Mouse (Mus musculus) neural tube, embryonic 14.5 days (tissue): ENCODE measurements around the gene Ap3b1. TPM values are rescaled to one million over a fixed set of nuclear protein-coding genes. Genes with fewer than 3 reads are reported as not detected.

Source experiments
- ATAC-seq: fragments of 200-750 bp; cut with Nextera tagmentation; 2 replicates; pipeline ENCODE4 v1.8.0; 2017; ENCODE audit warnings: low read depth, mild to moderate bottlenecking, moderate TSS enrichment, moderate library complexity
- H3K27ac ChIP-seq: fragments of 300-500 bp; sonication (generic); 2 replicates; pipeline ENCODE4 v1.5.1; 2014; ENCODE audit warnings: low read depth, mild to moderate bottlenecking, control low read depth, low read length, moderate library complexity, mixed read lengths
- H3K27me3 ChIP-seq: fragments of 300-500 bp; sonication (generic); 2 replicates; pipeline ENCODE4 v1.6.1; 2014; ENCODE audit warnings: low read length; ENCODE audit not compliant: control insufficient read depth, insufficient read depth
- H3K36me3 ChIP-seq: fragments of 300-500 bp; sonication (generic); 2 replicates; pipeline ENCODE4 v1.6.1; 2014; ENCODE audit warnings: low read length, mixed read lengths; ENCODE audit not compliant: control insufficient read depth, insufficient read depth
- H3K4me1 ChIP-seq: fragments of 300-500 bp; sonication (generic); 2 replicates; pipeline ENCODE4 v1.6.1; 2014; ENCODE audit warnings: low read length; ENCODE audit not compliant: control insufficient read depth, insufficient read depth
- H3K4me2 ChIP-seq: fragments of 300-500 bp; sonication (generic); 2 replicates; pipeline ENCODE4 v1.6.1; 2014; ENCODE audit warnings: mild to moderate bottlenecking, low read depth, low read length, control low read depth
- H3K4me3 ChIP-seq: fragments of 300-500 bp; sonication (generic); 2 replicates; pipeline ENCODE4 v1.5.1; 2014; ENCODE audit warnings: low read depth, low read length, control low read depth, mixed read lengths
- H3K9ac ChIP-seq: fragments of 300-500 bp; sonication (generic); replicated peaks from 2 replicates; pipeline ENCODE4 v1.6.1; 2014; ENCODE audit warnings: low read depth, mild to moderate bottlenecking, control low read depth, low read length, mixed read lengths
- H3K9me3 ChIP-seq: fragments of 300-500 bp; sonication (generic); 2 replicates; pipeline ENCODE4 v1.6.1; 2016; ENCODE audit warnings: low read length; ENCODE audit not compliant: control insufficient read depth
- WGBS: fragments of 180-500 bp; shearing (Covaris S2); extraction: QIAGEN DNeasy Blood & Tissue Kit; methylation state at CpG from one replicate; pipeline ENCODE4 v1.1.7; 2014; 5-methylcytosine and 5-hydroxymethylcytosine counted together
- polyA plus RNA-seq: library from polyadenylated mRNA; unstranded; fragments of >200 nt; fragmentation: Nextera tagmentation; extraction: Ambion mirVana; gene quantifications from 2 replicates; pipeline ENCODE4 v1.2.1, GENCODE M21; 2014

Ap3b1 gene
- polyA plus RNA-seq, 1 experiment from 2014 or later: 29.7 TPM

- H3K4me3 ChIP-seq: no peak overlapping the region
- 90% methylated on average over 3 of the region's 3 CpGs for WGBS
Measured at GRCm38 (mm10) chr13:94506411-94506810, 147.7 kb downstream of the Ap3b1 start.

DNA sequence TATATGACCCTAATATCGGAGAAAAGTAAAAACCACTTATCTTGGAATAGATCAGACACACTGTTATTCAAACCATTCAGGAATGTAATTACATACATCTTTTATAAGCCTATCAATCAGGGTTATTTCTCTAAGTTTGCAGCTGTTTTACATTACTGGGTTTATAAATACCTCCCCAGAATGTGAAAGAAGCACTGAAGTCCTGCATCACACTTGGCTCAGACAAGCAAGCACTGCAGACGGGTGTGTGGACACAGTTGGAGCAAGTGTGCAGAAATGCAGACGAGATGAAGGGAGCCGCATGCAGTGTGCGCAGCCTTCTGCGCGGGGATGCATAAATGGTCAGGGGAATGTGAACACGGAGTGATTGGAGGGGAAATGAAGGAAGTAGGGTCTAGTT lies 149.6 kb downstream of the Ap3b1 start:
- H3K9me3 ChIP-seq: no peaks in the 10 kb centered on the region
- 81% methylated on average over 8 of the region's 8 CpGs for WGBS
- H3K27me3 ChIP-seq: no peaks in the 10 kb centered on the region
- no peaks in the 10 kb centered on the region for H3K36me3 ChIP-seq
- no peak overlapping the region for H3K9ac ChIP-seq
- ATAC-seq: no peak
- H3K27ac ChIP-seq: no peak overlapping the region
- H3K4me3 ChIP-seq: no peak overlapping the region
- no peaks in the 10 kb centered on the region for H3K4me1 ChIP-seq
- H3K4me2 ChIP-seq: no peak overlapping the region

More at GRCm38 (mm10) chr13:94506411-94506810, 147.7 kb downstream of the Ap3b1 start:
- H3K4me1 ChIP-seq: no peaks in the 10 kb centered on the region
- H3K9ac ChIP-seq: no peak overlapping the region
- no peaks in the 10 kb centered on the region for H3K27me3 ChIP-seq
- H3K9me3 ChIP-seq: no peaks in the 10 kb centered on the region
- H3K36me3 ChIP-seq: no peaks in the 10 kb centered on the region
- H3K27ac ChIP-seq: no peak overlapping the region
- no peak overlapping the region for H3K4me2 ChIP-seq
- no peak for ATAC-seq

GRCm38 (mm10) chr13:94513157-94513767 lies 154.5 kb downstream of the Ap3b1 start:
- WGBS: 71% methylated on average over 10 of the region's 10 CpGs
- Histone ChIP-seq H3K4me3 (no peak overlapping the region), H3K4me2 (no peak overlapping the region), H3K27ac (no peak overlapping the region), H3K9ac (no peak overlapping the region), H3K4me1 (no peaks in the 10 kb centered on the region), H3K36me3 (no peaks in the 10 kb centered on the region), H3K27me3 (no peaks in the 10 kb centered on the region), H3K9me3 (no peaks in the 10 kb centered on the region)
- ATAC-seq: no peak

DNA sequence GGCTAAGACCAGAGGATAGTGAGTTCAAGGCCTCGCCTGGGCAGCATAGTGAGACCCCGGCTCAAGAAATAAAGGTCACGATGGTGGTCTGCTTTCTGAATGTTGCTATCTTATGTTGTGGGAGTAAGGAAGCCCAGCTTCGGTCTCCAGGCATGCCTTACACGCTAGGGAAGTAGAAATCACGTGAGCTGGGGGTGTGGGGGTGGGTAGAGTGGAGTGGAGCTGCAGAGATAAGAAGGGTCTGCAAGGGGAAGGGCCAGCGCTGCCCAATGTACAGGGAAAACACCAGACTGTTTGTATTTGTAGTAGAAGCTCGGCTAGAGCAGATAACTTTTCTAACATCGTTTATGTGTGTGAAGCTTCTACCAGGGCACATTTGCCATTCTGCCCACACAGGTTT lies 155.1 kb downstream of the Ap3b1 start:
- H3K27ac ChIP-seq: no peak overlapping the region
- no peaks in the 10 kb centered on the region for H3K27me3 ChIP-seq
- H3K9me3 ChIP-seq: no peaks in the 10 kb centered on the region
- WGBS: 90% methylated on average over 9 of the region's 9 CpGs
- no peak for ATAC-seq
- no peak overlapping the region for H3K9ac ChIP-seq
- H3K4me2 ChIP-seq: no peak overlapping the region
- no peak overlapping the region for H3K4me3 ChIP-seq
- no peaks in the 10 kb centered on the region for H3K36me3 ChIP-seq
- H3K4me1 ChIP-seq: no peaks in the 10 kb centered on the region

- Histone ChIP-seq H3K9me3 (no peaks in the 10 kb centered on the region), H3K27ac (no peak overlapping the region), H3K36me3 (no peaks in the 10 kb centered on the region), H3K4me2 (no peak overlapping the region), H3K27me3 (no peaks in the 10 kb centered on the region), H3K4me3 (no peak overlapping the region), H3K4me1 (no peaks in the 10 kb centered on the region), H3K9ac (no peak overlapping the region)
- ATAC-seq: no peak
Measured at GRCm38 (mm10) chr13:94514992-94515391, 156.2 kb downstream of the Ap3b1 start.

DNA sequence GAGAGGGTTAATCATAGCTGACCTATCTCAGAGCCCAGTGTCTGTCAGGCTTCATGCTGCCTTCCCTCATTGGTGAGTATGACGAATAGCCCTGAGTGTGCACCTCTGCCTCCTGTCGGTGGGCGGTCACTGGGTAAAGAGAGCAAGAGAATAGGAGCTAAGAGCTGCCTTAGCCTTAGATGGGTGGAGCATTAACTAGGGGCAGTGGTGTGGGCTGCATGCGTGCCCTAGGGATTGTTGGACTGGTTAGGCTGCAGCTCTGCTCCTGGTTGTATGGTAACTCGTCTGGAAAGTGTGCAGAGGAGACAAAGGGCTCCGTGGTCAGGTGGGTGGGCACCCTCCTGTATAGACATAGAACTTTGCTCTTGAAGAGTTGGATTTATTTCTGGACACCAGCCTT lies 157.8 kb downstream of the Ap3b1 start:
- Histone ChIP-seq H3K9me3 (no peaks in the 10 kb centered on the region), H3K4me1 (no peaks in the 10 kb centered on the region), H3K4me2 (no peak overlapping the region), H3K27me3 (no peaks in the 10 kb centered on the region), H3K4me3 (no peak overlapping the region), H3K9ac (no peak overlapping the region), H3K36me3 (no peaks in the 10 kb centered on the region), H3K27ac (no peak overlapping the region)
- WGBS: 82% methylated on average over 6 of the region's 6 CpGs
- no peak for ATAC-seq

- no peaks in the 10 kb centered on the region for H3K9me3 ChIP-seq
- ATAC-seq: no peak
- H3K4me3 ChIP-seq: no peak overlapping the region
- WGBS: 95% methylated on average over 4 of the region's 4 CpGs
- H3K9ac ChIP-seq: no peak overlapping the region
- H3K4me1 ChIP-seq: no peaks in the 10 kb centered on the region
- H3K27ac ChIP-seq: no peak overlapping the region
- H3K27me3 ChIP-seq: no peaks in the 10 kb centered on the region
- H3K36me3 ChIP-seq: no peaks in the 10 kb centered on the region
- H3K4me2 ChIP-seq: no peak overlapping the region
Measured at GRCm38 (mm10) chr13:94518176-94518575, 159.4 kb downstream of the Ap3b1 start.

DNA sequence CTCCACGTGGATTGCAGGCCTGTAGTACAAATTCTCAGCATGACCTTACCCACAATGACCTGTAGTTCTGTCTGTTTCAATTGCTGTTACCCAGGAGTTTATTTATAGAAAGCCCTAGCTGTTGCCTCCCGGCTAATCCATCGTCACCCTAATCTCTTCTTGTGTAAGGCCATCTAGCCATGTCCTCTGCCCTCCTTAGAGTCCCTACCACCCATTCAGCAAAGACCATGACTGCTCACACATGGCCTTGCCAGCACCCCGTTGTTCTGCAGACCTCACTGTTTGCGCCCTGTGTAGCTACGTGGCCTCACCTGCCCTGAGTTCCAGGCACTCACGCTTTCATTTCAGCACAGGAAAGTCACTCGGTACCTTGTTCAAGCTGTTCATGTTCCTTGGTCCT lies 160.5 kb downstream of the Ap3b1 start:
- 89% methylated on average over 8 of the region's 8 CpGs for WGBS
- Histone ChIP-seq H3K4me2 (no peak overlapping the region), H3K4me3 (no peak overlapping the region), H3K27me3 (no peaks in the 10 kb centered on the region), H3K27ac (no peak overlapping the region), H3K9me3 (no peaks in the 10 kb centered on the region), H3K4me1 (no peaks in the 10 kb centered on the region; the same call in 1 of the 2 replicates), H3K9ac (no peak overlapping the region), H3K36me3 (no peaks in the 10 kb centered on the region)
- ATAC-seq: no peak

DNA sequence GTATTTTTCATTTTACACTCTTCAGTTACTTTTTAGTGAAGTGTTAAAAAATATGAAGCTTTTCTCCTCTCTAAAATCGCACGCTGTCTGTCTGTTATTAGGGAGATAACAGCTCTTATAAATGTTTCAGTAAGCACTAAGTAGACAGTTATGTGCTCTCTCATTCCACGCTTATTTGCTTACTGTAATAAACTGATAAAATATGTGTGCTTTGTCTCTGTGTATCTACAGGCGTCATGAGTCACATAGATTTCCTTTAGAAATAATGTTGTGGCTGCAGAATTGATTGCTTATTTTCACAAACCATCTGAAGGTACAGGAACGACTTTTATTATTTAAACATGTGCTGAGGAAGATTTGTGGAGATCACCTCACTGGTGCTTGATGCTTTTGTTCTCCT lies 164.5 kb downstream of the Ap3b1 start:
- H3K4me2 ChIP-seq: no peak overlapping the region
- ATAC-seq: no peak
- no peak overlapping the region for H3K9ac ChIP-seq
- no peaks in the 10 kb centered on the region; the same call in 1 of the 2 replicates for H3K4me1 ChIP-seq
- no peaks in the 10 kb centered on the region for H3K36me3 ChIP-seq
- no peak overlapping the region for H3K4me3 ChIP-seq
- 40% methylated on average over 5 of the region's 5 CpGs for WGBS
- no peaks in the 10 kb centered on the region for H3K9me3 ChIP-seq
- H3K27me3 ChIP-seq: no peaks in the 10 kb centered on the region
- H3K27ac ChIP-seq: no peak overlapping the region
